Mouse (Mus musculus) MEL (cell line): ENCODE measurements around the gene Fastkd5. TPM values are rescaled to one million over a fixed set of nuclear protein-coding genes. Genes with fewer than 3 reads are reported as not detected.

Experiments
- DNase-seq: peaks from one replicate; pipeline ENCODE4 v3.0.0; 2011; ENCODE audit warnings: low read depth, low spot score
- H3K27ac ChIP-seq: 2 replicates; pipeline ENCODE4 v1.5.1; 2012; ENCODE audit warnings: low read depth, mild to moderate bottlenecking, control low read depth, low read length, moderate library complexity; ENCODE audit not compliant: control insufficient read depth
- H3K27me3 ChIP-seq, 2 experiments: fragments of 150-350 bp in 1 of 2; sonication (generic) in 1 of 2; 2 replicates each; pipeline ENCODE4 v1.6.1; 2012; ENCODE audit warnings: low read length in 2 of 2, mild to moderate bottlenecking in 2 of 2, improper control_type of control experiment in 1 of 2, moderate library complexity in 1 of 2; ENCODE audit not compliant: insufficient read depth in 2 of 2, control insufficient read depth in 1 of 2
- H3K36me3 ChIP-seq, 2 experiments: 2 replicates each; pipeline ENCODE4 v1.6.1; 2012 to 2014; ENCODE audit warnings: low read length in 2 of 2, improper control_type of control experiment in 1 of 2, inconsistent platforms in 1 of 2, mild to moderate bottlenecking in 1 of 2; ENCODE audit not compliant: insufficient read depth in 2 of 2, control insufficient read depth in 1 of 2
- H3K4me1 ChIP-seq, 2 experiments: fragments of 150-350 bp in 1 of 2; sonication (generic) in 1 of 2; 2 replicates each; pipeline ENCODE4 v1.6.1; 2012; ENCODE audit warnings: low read length in 2 of 2, improper control_type of control experiment in 1 of 2, mild to moderate bottlenecking in 1 of 2; ENCODE audit not compliant: insufficient read depth in 2 of 2, control insufficient read depth in 1 of 2
- H3K4me3 ChIP-seq, 2 experiments: fragments of 150-350 bp in 1 of 2; sonication (generic) in 1 of 2; 2 replicates each; pipeline ENCODE4 v1.5.1; 2012; ENCODE audit warnings: low read depth in 2 of 2, low read length in 2 of 2, mild to moderate bottlenecking in 2 of 2, moderate library complexity in 2 of 2, control low read depth in 1 of 2, improper control_type of control experiment in 1 of 2; ENCODE audit not compliant: control insufficient read depth in 1 of 2, insufficient read depth in 1 of 2
- H3K79me2 ChIP-seq: 2 replicates; pipeline ENCODE4 v1.6.1; 2012; ENCODE audit warnings: mild to moderate bottlenecking, low read length, moderate library complexity; ENCODE audit not compliant: control insufficient read depth, poor library complexity, insufficient read depth
- H3K9ac ChIP-seq: 2 replicates; pipeline ENCODE4 v1.6.1; 2012; ENCODE audit warnings: low read depth, mild to moderate bottlenecking, control low read depth, low read length, moderate library complexity; ENCODE audit not compliant: control insufficient read depth, poor library complexity, severe bottlenecking
- H3K9me3 ChIP-seq: fragments of 150-350 bp; sonication (generic); replicated peaks from 2 replicates; pipeline ENCODE4 v1.6.1; 2012; ENCODE audit warnings: mild to moderate bottlenecking, low read length, improper control_type of control experiment, moderate library complexity; ENCODE audit not compliant: insufficient read depth
- BHLHE40 ChIP-seq: IDR thresholded peaks from 2 replicates; pipeline ENCODE4 v1.6.1; 2012; ENCODE audit warnings: low read depth, mild to moderate bottlenecking, inconsistent platforms, low read length, improper control_type of control experiment, borderline replicate concordance
- CHD1 ChIP-seq: IDR thresholded peaks from 2 replicates; pipeline ENCODE4 v1.6.1; 2012; ENCODE audit warnings: low read depth, mild to moderate bottlenecking, inconsistent platforms, low read length, improper control_type of control experiment
- CHD2 ChIP-seq: IDR thresholded peaks from 2 replicates; pipeline ENCODE4 v1.6.1; 2011; ENCODE audit warnings: low read length, improper control_type of control experiment
- CTCF ChIP-seq, 3 experiments: IDR thresholded peaks in 2 of 3; conservative IDR thresholded peaks in 1 of 3; 2 replicates each; pipeline ENCODE4 v1.5.1; 2011 to 2012; ENCODE audit warnings: low read length in 3 of 3, low read depth in 2 of 3, mild to moderate bottlenecking in 2 of 3, improper control_type of control experiment in 1 of 3, inconsistent platforms in 1 of 3, mixed read lengths in 1 of 3, moderate library complexity in 1 of 3; ENCODE audit not compliant: control insufficient read depth in 1 of 3, insufficient read depth in 1 of 3, poor library complexity in 1 of 3, severe bottlenecking in 1 of 3
- JUND ChIP-seq: IDR thresholded peaks from 2 replicates; pipeline ENCODE4 v1.6.1; 2011; ENCODE audit warnings: low read depth, mild to moderate bottlenecking, improper control_type of control experiment, low read length
- KAT2A ChIP-seq: conservative IDR thresholded peaks from 2 replicates; pipeline ENCODE4 v1.6.1; 2012; ENCODE audit warnings: low read depth, low read length, improper control_type of control experiment, inconsistent platforms
- MAFK ChIP-seq: IDR thresholded peaks from 2 replicates; pipeline ENCODE4 v1.6.1; 2011; ENCODE audit warnings: low read depth, mild to moderate bottlenecking, low read length, improper control_type of control experiment, borderline replicate concordance
- MAX ChIP-seq: IDR thresholded peaks from 2 replicates; pipeline ENCODE4 v1.6.1; 2011; ENCODE audit warnings: low read length, improper control_type of control experiment
- MAZ ChIP-seq: IDR thresholded peaks from 2 replicates; pipeline ENCODE4 v1.6.1; 2012; ENCODE audit warnings: low read depth, mild to moderate bottlenecking, inconsistent platforms, low read length, improper control_type of control experiment
- MEF2A ChIP-seq: IDR thresholded peaks from 2 replicates; pipeline ENCODE4 v1.6.1; 2014; ENCODE audit warnings: low read depth, mild to moderate bottlenecking, inconsistent platforms, low read length, improper control_type of control experiment; ENCODE audit not compliant: poor library complexity, insufficient replicate concordance, severe bottlenecking; ENCODE audit errors: extremely low read depth
- MXI1 ChIP-seq: IDR thresholded peaks from 2 replicates; pipeline ENCODE4 v1.6.1; 2011; ENCODE audit warnings: mild to moderate bottlenecking, low read depth, low read length, improper control_type of control experiment
- MYB ChIP-seq: IDR thresholded peaks from 2 replicates; pipeline ENCODE4 v1.6.1; 2011; ENCODE audit warnings: mild to moderate bottlenecking, low read depth, low read length, improper control_type of control experiment
- MYC ChIP-seq: IDR thresholded peaks from 2 replicates; pipeline ENCODE4 v1.6.1; 2011; ENCODE audit warnings: low read depth, mild to moderate bottlenecking, low read length, improper control_type of control experiment, moderate library complexity
- NELFE ChIP-seq: IDR thresholded peaks from 2 replicates; pipeline ENCODE4 v1.6.1; 2011; ENCODE audit warnings: low read depth, low read length, improper control_type of control experiment
- POLR2A ChIP-seq, 2 experiments: IDR thresholded peaks; 2 replicates each; pipeline ENCODE4 v1.6.1; 2011 to 2012; ENCODE audit warnings: low read length in 2 of 2, mild to moderate bottlenecking in 2 of 2, control low read depth in 1 of 2, improper control_type of control experiment in 1 of 2, low read depth in 1 of 2, moderate library complexity in 1 of 2; ENCODE audit not compliant: control insufficient read depth in 1 of 2, insufficient read depth in 1 of 2, poor library complexity in 1 of 2
- POLR2AphosphoS2 ChIP-seq: IDR thresholded peaks from 2 replicates; pipeline ENCODE4 v1.6.1; 2011; ENCODE audit warnings: low read length, improper control_type of control experiment
- POLR2AphosphoS5 ChIP-seq: IDR thresholded peaks from 2 replicates; pipeline ENCODE4 v1.6.1; 2012; ENCODE audit warnings: low read depth, borderline replicate concordance, mild to moderate bottlenecking, inconsistent platforms, low read length, moderate library complexity, mixed read lengths
- RAD21 ChIP-seq: IDR thresholded peaks from 2 replicates; pipeline ENCODE4 v1.6.1; 2011; ENCODE audit warnings: mild to moderate bottlenecking, low read depth, low read length, improper control_type of control experiment
- RCOR1 ChIP-seq: IDR thresholded peaks from 2 replicates; pipeline ENCODE4 v1.6.1; 2012; ENCODE audit warnings: low read depth, mild to moderate bottlenecking, inconsistent platforms, low read length, improper control_type of control experiment
- SIN3A ChIP-seq: IDR thresholded peaks from 2 replicates; pipeline ENCODE4 v1.6.1; 2012; ENCODE audit warnings: low read length, improper control_type of control experiment, inconsistent platforms
- SMC3 ChIP-seq: IDR thresholded peaks from 2 replicates; pipeline ENCODE4 v1.6.1; 2011; ENCODE audit warnings: low read depth, low read length, improper control_type of control experiment
- TBP ChIP-seq: IDR thresholded peaks from 2 replicates; pipeline ENCODE4 v1.8.0; 2011; ENCODE audit warnings: low read depth, low read length, improper control_type of control experiment
- TCF12 ChIP-seq: IDR thresholded peaks from 2 replicates; pipeline ENCODE4 v1.6.1; 2014; ENCODE audit warnings: low read depth, mild to moderate bottlenecking, inconsistent platforms, low read length, improper control_type of control experiment, moderate library complexity
- USF1 ChIP-seq: IDR thresholded peaks from 2 replicates; pipeline ENCODE4 v1.6.1; 2014; ENCODE audit warnings: low read depth, mild to moderate bottlenecking, inconsistent platforms, low read length, improper control_type of control experiment, moderate library complexity
- USF2 ChIP-seq, 2 experiments: IDR thresholded peaks; 2 replicates each; pipeline ENCODE4 v1.6.1; 2011 to 2012; ENCODE audit warnings: improper control_type of control experiment in 2 of 2, low read length in 2 of 2, borderline replicate concordance in 1 of 2, inconsistent platforms in 1 of 2, low read depth in 1 of 2, mild to moderate bottlenecking in 1 of 2; ENCODE audit not compliant: insufficient read depth in 1 of 2
- ZC3H11A ChIP-seq: IDR thresholded peaks from 2 replicates; pipeline ENCODE4 v1.6.1; 2012; ENCODE audit warnings: low read depth, mild to moderate bottlenecking, inconsistent platforms, low read length, improper control_type of control experiment
- ZKSCAN1 ChIP-seq: IDR thresholded peaks from 2 replicates; pipeline ENCODE4 v1.6.1; 2012; ENCODE audit warnings: low read depth, mild to moderate bottlenecking, inconsistent platforms, low read length, improper control_type of control experiment, moderate library complexity
- ZMIZ1 ChIP-seq: IDR thresholded peaks from 2 replicates; pipeline ENCODE4 v1.6.1; 2012; ENCODE audit warnings: low read depth, mild to moderate bottlenecking, inconsistent platforms, low read length, improper control_type of control experiment, moderate library complexity
- ZNF384 ChIP-seq: IDR thresholded peaks from 2 replicates; pipeline ENCODE4 v1.6.1; 2012; ENCODE audit warnings: low read depth, mild to moderate bottlenecking, inconsistent platforms, low read length, improper control_type of control experiment
- polyA plus RNA-seq, 2 experiments: library from polyadenylated mRNA; stranded (reverse) in 1 of 2; unstranded in 1 of 2; fragments of >175 nt in 1 of 2; fragments of >200 nt in 1 of 2; gene quantifications; 2 replicates each; pipeline versions ENCODE4 v1.2.1 to v1.2.4; 2012; ENCODE audit warnings: low replicate concordance in 2 of 2, low read depth in 1 of 2; ENCODE audit not compliant: insufficient read length in 2 of 2, insufficient read depth in 1 of 2, missing spikeins in 1 of 2
- total RNA-seq: library from RNA; depleted of rRNA; stranded (reverse); fragments of 300-350 nt; gene quantifications from 2 replicates; pipeline ENCODE4 v1.2.3, GENCODE M21; 2012

The Fastkd5 gene
- total and polyA plus RNA-seq, 3 experiments = 11.7 to 15.3 TPM; not detected in 1

DNA sequence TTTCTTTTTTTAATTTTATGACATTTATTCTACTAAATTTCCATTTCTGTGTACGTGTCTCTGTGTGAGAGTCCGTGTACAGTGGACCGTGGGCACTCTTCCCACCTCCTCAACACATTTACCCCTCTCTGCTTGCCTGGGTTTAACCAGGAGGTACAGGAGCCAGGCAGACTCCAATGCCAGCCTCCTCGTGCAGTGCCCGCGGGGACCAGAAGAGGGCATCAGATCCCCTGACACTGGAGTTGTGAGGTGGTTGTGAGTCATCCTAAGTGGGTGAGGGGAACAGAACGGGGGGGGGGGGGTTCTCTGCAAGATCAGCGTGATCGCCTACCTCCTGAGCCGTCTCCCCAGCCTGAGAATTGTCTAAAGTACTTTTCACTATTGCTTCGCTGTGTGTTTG is 51.7 kb downstream of the Fastkd5 start:
- Histone ChIP-seq H3K79me2 (no peaks in the 10 kb centered on the region), H3K9me3 (no peaks in the 10 kb centered on the region), H3K27ac (no peak overlapping the region), H3K27me3 (no peaks in the 10 kb centered on the region), H3K9ac (peak overlapping the region; percentile 38), H3K4me3 (peak overlapping the region; percentile 29 to 40; a peak in 3 of 4 replicates), H3K4me1 (peaks cover 0 to 10% of the 10 kb centered on the region in 2 experiments; a peak in 1 of 4 replicates), H3K36me3 (0 out of 4 replicates have a peak, but pooled peaks cover 0 to 2% of the 10 kb centered on the region in 2 experiments)
- TF ChIP-seq SIN3A = peak; percentile 29; the same call in 1 of the 2 replicates
- TF ChIP-seq ZC3H11A = peak; percentile 85
- TF ChIP-seq RCOR1 = no peak
- peak; percentile 78; the same call in 1 of the 2 replicates for TF ChIP-seq MAZ
- TF ChIP-seq MYC = 0 out of 2 replicates have a peak, but pooled peaks have one; percentile 12
- TF ChIP-seq CTCF (IDR thresholded peaks at IDR 0.05 in 2 of 3, conservative IDR thresholded peaks at IDR 0.05 in 1 of 3; ENCODE audit: control insufficient read depth in 1 of 3, insufficient read depth in 1 of 3, low read depth in 2 of 3, low read length in 3 of 3, poor library complexity in 1 of 3, severe bottlenecking in 1 of 3) = peak; percentile 76 to 93 (median 79)
- peak; percentile 78; the same call in 1 of the 2 replicates for TF ChIP-seq JUND
- TF ChIP-seq TBP = no peak
- no peak for TF ChIP-seq MEF2A
- TF ChIP-seq SMC3 = peak; percentile 79
- no peak for TF ChIP-seq CHD1
- no peak for TF ChIP-seq MYB
- 0 out of 2 replicates have a peak, but pooled peaks have one; percentile 28 for TF ChIP-seq TCF12
- TF ChIP-seq RAD21 = peak; percentile 69
- peak; percentile 60; the same call in 1 of the 2 replicates for TF ChIP-seq BHLHE40
- peak; percentile 87 for DNase-seq

- H3K27ac ChIP-seq = no peak overlapping the region
- H3K27me3 ChIP-seq = no peaks in the 10 kb centered on the region
- peaks cover 0 to 10% of the 10 kb centered on the region in 2 experiments; a peak in 1 of 4 replicates for H3K4me1 ChIP-seq
- DNase-seq = peak; percentile 90
- H3K36me3 ChIP-seq = 0 out of 4 replicates have a peak, but pooled peaks cover 0 to 2% of the 10 kb centered on the region in 2 experiments
- H3K9ac ChIP-seq = peak overlapping the region; percentile 44
- no peaks in the 10 kb centered on the region for H3K9me3 ChIP-seq
- H3K79me2 ChIP-seq = no peaks in the 10 kb centered on the region
- peak; percentile 42; the same call in 1 of the 2 replicates for TF ChIP-seq SIN3A
- no peak for TF ChIP-seq ZMIZ1
- TF ChIP-seq POLR2AphosphoS5 = no peak
- peak; percentile 33; the same call in 1 of the 2 replicates for TF ChIP-seq SMC3
- no peak for TF ChIP-seq MAZ
- peak; percentile 81; the same call in 1 of the 2 replicates for TF ChIP-seq BHLHE40
- TF ChIP-seq ZC3H11A = no peak
- TF ChIP-seq MXI1 = peak; percentile 87
- no peak for TF ChIP-seq POLR2AphosphoS2
- TF ChIP-seq MAX = peak; percentile 95
- 0 out of 2 replicates have a peak, but pooled peaks have one; percentile 28 for TF ChIP-seq MYC
- TF ChIP-seq TBP = 0 out of 2 replicates have a peak, but pooled peaks have one; percentile 50
- TF ChIP-seq NELFE = no peak; the same call in 1 of the 2 replicates
- TF ChIP-seq CHD2 = no peak
- no peak for TF ChIP-seq KAT2A
- TF ChIP-seq TCF12 = 0 out of 2 replicates have a peak, but pooled peaks have one; percentile 24
- peak; percentile 97 for TF ChIP-seq USF1
- no peak for TF ChIP-seq ZKSCAN1
- no peak; the same call in 1 of the 2 replicates for TF ChIP-seq RAD21
- TF ChIP-seq POLR2A (IDR thresholded peaks at IDR 0.05; ENCODE audit: control insufficient read depth in 1 of 2, insufficient read depth in 1 of 2, low read depth in 1 of 2, low read length in 2 of 2, poor library complexity in 1 of 2) = peak in 1 of 2 experiments; percentile 44; a peak in 1 of 4 replicates
- TF ChIP-seq MAFK = no peak
- peak; percentile 36 to 83; a peak in 3 of 4 replicates for TF ChIP-seq USF2 (IDR thresholded peaks at IDR 0.05; ENCODE audit: borderline replicate concordance in 1 of 2, insufficient read depth in 1 of 2, low read depth in 1 of 2, low read length in 2 of 2)
- no peak for TF ChIP-seq ZNF384
- peak overlapping the region; percentile 29 to 40; a peak in 3 of 4 replicates for H3K4me3 ChIP-seq
Observed at GRCm38 (mm10) chr2:130577632-130578031, 52.2 kb downstream of the Fastkd5 start.
